Mouse (Mus musculus) right cerebral cortex, postnatal 36 days (tissue): ENCODE measurements at regions not wholly inside any gene's neighbourhood (a gene's known extent, or its start where the extent isn't known, plus 50 kb on each side); places are given as distances from the start of the nearest gene placed in this dataset.

Source experiments
- DNase-seq, 2 experiments: peaks; one replicate each; pipeline ENCODE4 v3.0.0; 2022; ENCODE audit warnings: low spot score in 2 of 2, mixed read lengths in 1 of 2

- no peak for DNase-seq
Measured at GRCm38 (mm10) chr6:49769904-49770720, 52.4 kb upstream of the Npy start.
